Mouse (Mus musculus): ENCODE data around the gene Aen.

DNA sequence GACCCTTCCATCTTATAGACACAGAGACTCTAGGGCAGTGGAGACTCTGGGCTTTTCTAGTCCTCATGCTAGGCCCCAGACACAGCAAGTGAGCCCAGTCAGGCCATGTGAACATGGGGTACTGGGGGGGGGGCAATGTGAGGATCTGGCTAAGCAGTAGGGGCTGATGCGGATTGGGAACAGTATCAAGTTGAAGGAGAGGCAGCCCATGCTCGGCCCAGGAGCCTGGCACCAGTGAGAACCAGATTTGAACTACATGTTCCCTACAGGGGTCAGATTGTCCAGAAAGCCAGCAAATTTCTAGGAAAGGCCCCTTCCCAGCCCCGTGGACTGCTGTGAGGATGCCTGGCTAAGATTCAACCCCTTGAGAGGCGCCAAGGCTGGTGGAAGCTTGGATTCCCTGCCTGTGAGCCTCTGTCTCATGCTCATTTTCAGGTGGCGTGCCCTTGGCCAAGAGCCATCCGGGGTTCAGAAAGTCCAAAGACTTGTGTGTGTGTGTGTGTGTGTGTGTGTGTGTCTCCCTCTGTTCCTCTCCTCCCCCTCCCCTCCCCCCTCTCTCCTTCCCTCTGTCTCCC is 62.9 kb downstream of the Aen start:
- no peak for TF ChIP-seq CTCF (IDR thresholded peaks at IDR 0.05; ENCODE audit: low read depth)
- TF ChIP-seq EP300 (IDR thresholded peaks at IDR 0.05; ENCODE audit: low read depth): no peak
